Comparison of ENCODE assay signal across 8 mouse cellular contexts in the genomic region with DNA sequence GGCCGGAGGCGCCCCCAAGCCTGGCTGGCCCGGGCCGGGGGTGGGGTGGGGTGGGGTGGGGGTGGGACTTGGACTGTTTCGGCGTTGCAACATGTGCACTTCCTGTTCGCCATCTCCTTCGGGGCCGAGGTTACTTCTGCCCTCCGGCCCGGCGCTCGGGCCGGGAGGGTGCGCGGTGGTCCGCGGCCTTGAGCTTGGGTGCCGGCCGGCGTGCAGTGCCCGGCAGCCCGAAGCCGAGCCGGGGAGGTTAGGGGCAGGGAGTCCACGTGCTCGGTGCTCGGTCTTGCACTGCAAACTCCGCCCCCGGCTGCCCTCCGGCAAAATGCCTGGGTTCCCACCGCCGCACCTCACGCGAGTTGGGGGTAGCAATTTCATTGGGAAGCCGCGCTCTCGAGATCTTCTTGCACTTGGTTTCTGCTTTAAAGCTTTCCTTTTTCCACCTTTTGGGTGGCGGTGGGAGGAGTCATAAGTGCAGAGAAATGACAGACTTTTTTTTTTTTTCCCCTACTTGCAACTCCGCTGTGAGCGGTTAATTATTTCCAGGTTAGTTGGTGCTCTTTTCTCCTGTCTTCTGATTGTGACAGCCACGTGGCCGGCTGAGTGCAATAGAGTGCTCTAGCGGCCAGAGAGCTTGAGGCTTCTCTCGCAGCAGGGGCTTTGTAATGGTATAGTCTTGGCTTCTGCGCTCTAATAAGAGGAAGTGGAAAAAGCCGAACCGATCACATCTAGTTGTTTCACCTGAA. TPM values are rescaled to one million over a fixed set of nuclear protein-coding genes. Genes with fewer than 3 reads are reported as not detected.
A peak's percentile ranks its signal among the peaks of the same experiment; 100 is the strongest.
DNase-seq lines count a peak whose midpoint lies in the region; ATAC-seq and TF ChIP-seq lines count a peak whose summit lies in the region.

No protein-coding gene starts in this region.

- DNase-seq in brain, adult 2 months (ENCODE audit: low read depth, low spot score): peak; percentile 90
- DNase-seq in kidney, postnatal 14 days: peak; percentile 85

- peak overlapping the region; percentile 92 for H3K27ac ChIP-seq in heart, embryonic 15.5 days
- peak overlapping the region; percentile 92 for H3K27ac ChIP-seq in liver, embryonic 15.5 days (replicated peaks)
- peak overlapping the region; percentile 85 for H3K27ac ChIP-seq in neural tube, embryonic 14.5 days (ENCODE audit: low read depth, low read length)
- peak overlapping the region; percentile 84 for H3K27ac ChIP-seq in testis, adult 2 months (ENCODE audit: control insufficient read depth, insufficient read depth, low read depth, low read length)

- no peaks in the 10 kb centered on the region for H3K27me3 ChIP-seq in heart, embryonic 15.5 days
- no peaks in the 10 kb centered on the region for H3K27me3 ChIP-seq in liver, embryonic 15.5 days
- H3K27me3 ChIP-seq in neural tube, embryonic 14.5 days (ENCODE audit: control insufficient read depth, insufficient read depth, low read length): no peaks in the 10 kb centered on the region; the same call in 1 of the 2 replicates
- no peaks in the 10 kb centered on the region for H3K27me3 ChIP-seq in testis, adult 2 months (ENCODE audit: control insufficient read depth, insufficient read depth, low read length)

- TF ChIP-seq POLR2A in testis, adult 2 months (IDR thresholded peaks at IDR 0.05; ENCODE audit: control insufficient read depth, low read depth, low read length): no peak

- peak overlapping the region; percentile 82 for H3K4me3 ChIP-seq in heart, embryonic 15.5 days
- H3K4me3 ChIP-seq in liver, embryonic 15.5 days (replicated peaks): peak overlapping the region; percentile 98
- H3K4me3 ChIP-seq in neural tube, embryonic 14.5 days (ENCODE audit: low read depth, low read length): peak overlapping the region; percentile 92
- peak overlapping the region; percentile 95 for H3K4me3 ChIP-seq in testis, adult 2 months (ENCODE audit: control insufficient read depth, low read depth, low read length)

- under 1% methylated on average over 47 of the region's 48 CpGs for WGBS in heart, embryonic 15.5 days
- WGBS in liver, embryonic 15.5 days (ENCODE audit: insufficient replicate concordance): under 1% methylated on average over 48 of the region's 48 CpGs
- under 1% methylated on average over 48 of the region's 48 CpGs for WGBS in neural tube, embryonic 14.5 days

- peak; percentile 51 for ATAC-seq in CD4-positive, CD25-positive, alpha-beta regulatory T cell, adult 4 months
- peak; percentile 27 for ATAC-seq in erythroid progenitor cell, adult 5-6 weeks (replicated peaks; ENCODE audit: low FRiP score, poor library complexity, severe bottlenecking)
- peak; percentile 56 for ATAC-seq in heart, embryonic 15.5 days (replicated peaks; ENCODE audit: insufficient number of reproducible peaks, insufficient read depth, low FRiP score, low read depth)
- ATAC-seq in liver, embryonic 15.5 days (ENCODE audit: insufficient read depth): peak; percentile 25
- peak; percentile 60 for ATAC-seq in neural tube, embryonic 14.5 days (ENCODE audit: low read depth)

- H3K36me3 ChIP-seq in heart, embryonic 15.5 days: no peaks in the 10 kb centered on the region
- H3K36me3 ChIP-seq in liver, embryonic 15.5 days (replicated peaks): no peaks in the 10 kb centered on the region
- H3K36me3 ChIP-seq in neural tube, embryonic 14.5 days (ENCODE audit: control insufficient read depth, insufficient read depth, low read length): no peaks in the 10 kb centered on the region
- no peaks in the 10 kb centered on the region for H3K36me3 ChIP-seq in testis, adult 2 months (ENCODE audit: control insufficient read depth, insufficient read depth, low read length)

- no peak for TF ChIP-seq CTCF in testis, adult 2 months (IDR thresholded peaks at IDR 0.05; ENCODE audit: control insufficient read depth, insufficient read depth, insufficient replicate concordance, low read depth, low read length)

- H3K4me2 ChIP-seq in heart, embryonic 15.5 days: peak overlapping the region; percentile 84
- H3K4me2 ChIP-seq in liver, embryonic 15.5 days: peak overlapping the region; percentile 96
- H3K4me2 ChIP-seq in neural tube, embryonic 14.5 days (ENCODE audit: low read depth, low read length): peak overlapping the region; percentile 84

- peak overlapping the region; percentile 87 for H3K9ac ChIP-seq in heart, embryonic 15.5 days
- H3K9ac ChIP-seq in liver, embryonic 15.5 days: peak overlapping the region; percentile 94
- peak overlapping the region; percentile 78 for H3K9ac ChIP-seq in neural tube, embryonic 14.5 days (replicated peaks; ENCODE audit: low read depth, low read length)

- H3K4me1 ChIP-seq in heart, embryonic 15.5 days (replicated peaks): peaks cover 12% of the 10 kb centered on the region
- H3K4me1 ChIP-seq in liver, embryonic 15.5 days (replicated peaks): peaks cover 63% of the 10 kb centered on the region
- H3K4me1 ChIP-seq in neural tube, embryonic 14.5 days (ENCODE audit: control insufficient read depth, insufficient read depth, low read length): 0 out of 2 replicates have a peak, but pooled peaks cover 3% of the 10 kb centered on the region
- peaks cover 9% of the 10 kb centered on the region for H3K4me1 ChIP-seq in testis, adult 2 months (ENCODE audit: control insufficient read depth, insufficient read depth, low read length)

- no peaks in the 10 kb centered on the region for H3K9me3 ChIP-seq in heart, embryonic 15.5 days (replicated peaks)
- H3K9me3 ChIP-seq in liver, embryonic 15.5 days (replicated peaks): no peaks in the 10 kb centered on the region
- no peaks in the 10 kb centered on the region for H3K9me3 ChIP-seq in neural tube, embryonic 14.5 days (ENCODE audit: control insufficient read depth, low read length)

RNA-seq across cellular contexts. Expression of gene Foxn2, which starts 1.1 kb away (rescaled TPM):
- 10 to 100 TPM; 34.5 to 41.0 TPM for polyA plus RNA-seq in CD4-positive, CD25-positive, alpha-beta regulatory T cell, adult 4 months (2017; shearing (Covaris generic))
- 13.0 and 20.5 TPM in 2 replicates for total RNA-seq in erythroid progenitor cell, adult 5-6 weeks (2015; ENCODE audit: low replicate concordance)
- total RNA-seq in erythroid progenitor cell, adult 5-6 weeks (2017; ENCODE audit: low replicate concordance): 13.9 and 16.8 TPM in 2 replicates
- polyA plus RNA-seq in heart, embryonic 15.5 days (2015; fragmentation: Nextera tagmentation; extraction: Ambion mirVana): 7.5 and 8.8 TPM in 2 replicates
- polyA plus RNA-seq in liver, embryonic 15.5 days (2015; fragmentation: Nextera tagmentation; extraction: Ambion mirVana): 10.7 and 11.5 TPM in 2 replicates
- 8.1 and 8.6 TPM in 2 replicates for polyA plus RNA-seq in neural tube, embryonic 14.5 days (2014; fragmentation: Nextera tagmentation; extraction: Ambion mirVana)
- polyA plus RNA-seq in testis, adult 2 months (2012; rRNA removed): 1.7 and 2.1 TPM in 2 replicates

Comparison
In these comparisons a context has a peak if more than half of its experiments do, and no peak if none do; other contexts are left out.
1. Peak in every context shown above with its lines: DNase-seq, ATAC-seq, H3K4me3 ChIP-seq and H3K27ac ChIP-seq.